Comparison of ENCODE assay signal across 8 mouse cellular contexts in genomic region chr15:5243036-5243958, GRCm38 (mm10). TPM values are rescaled to one million over a fixed set of nuclear protein-coding genes. Genes with fewer than 3 reads are reported as not detected.
DNase-seq lines count a peak whose midpoint lies in the region; ATAC-seq and TF ChIP-seq lines count a peak whose summit lies in the region.

No protein-coding gene starts in this region.

- no peak for ATAC-seq in embryonic facial prominence, embryonic 13.5 days (ENCODE audit: insufficient number of reproducible peaks, insufficient read depth, low FRiP score, low TSS enrichment, low read depth)
- ATAC-seq in liver, embryonic 14.5 days (ENCODE audit: insufficient read depth): peak; percentile 2; the same call in 1 of the 2 replicates

- no peak for TF ChIP-seq EP300 in liver, embryonic 14.5 days (IDR thresholded peaks at IDR 0.05; ENCODE audit: low read depth)

- DNase-seq in spleen, adult 2 months (ENCODE audit: low read depth in 1 of 2, low spot score in 2 of 2): peak in 1 of 2 experiments; percentile 33
- no peak for DNase-seq in spleen, postnatal 14 days (ENCODE audit: low spot score in 2 of 2)
- DNase-seq in heart, postnatal 4 days: peak; percentile 41
- no peak for DNase-seq in liver, embryonic 14.5 days (ENCODE audit: low read depth in 3 of 3, low spot score in 3 of 3)
- no peak for DNase-seq in frontal cortex, postnatal 36 days (ENCODE audit: low spot score in 2 of 2)
- no peak for DNase-seq in gastrocnemius, adult 18-20 months (ENCODE audit: low spot score)

- 3% methylated on average over 40 of the region's 40 CpGs for WGBS in spleen, adult 2 months
- 7% methylated on average over 40 of the region's 40 CpGs for WGBS in embryonic facial prominence, embryonic 13.5 days
- WGBS in liver, embryonic 14.5 days (ENCODE audit: insufficient replicate concordance): 3% methylated on average over 40 of the region's 40 CpGs
- 8% methylated on average over 40 of the region's 40 CpGs for WGBS in olfactory bulb, adult 2 months

- no peaks in the 10 kb centered on the region for H3K27me3 ChIP-seq in spleen, adult 2 months (ENCODE audit: control insufficient read depth, insufficient read depth, low read length)
- peaks cover 56% of the 10 kb centered on the region for H3K27me3 ChIP-seq in embryonic facial prominence, embryonic 13.5 days
- H3K27me3 ChIP-seq in liver, embryonic 14.5 days (ENCODE audit: control insufficient read depth, insufficient read depth, low read length): peaks cover 6% of the 10 kb centered on the region

- TF ChIP-seq POLR2A in spleen, adult 2 months (IDR thresholded peaks at IDR 0.05; ENCODE audit: low read depth, low read length): no peak
- TF ChIP-seq POLR2A in olfactory bulb, adult 2 months (IDR thresholded peaks at IDR 0.05; ENCODE audit: insufficient read depth, low read depth, low read length): no peak

- peak overlapping the region; percentile 98 for H3K4me2 ChIP-seq in embryonic facial prominence, embryonic 13.5 days
- peak overlapping the region; percentile 100 for H3K4me2 ChIP-seq in liver, embryonic 14.5 days (ENCODE audit: low read depth)

- peak overlapping the region; percentile 67 for H3K9ac ChIP-seq in embryonic facial prominence, embryonic 13.5 days
- peak overlapping the region; percentile 81 for H3K9ac ChIP-seq in liver, embryonic 14.5 days (replicated peaks)

- TF ChIP-seq CTCF in spleen, adult 2 months (IDR thresholded peaks at IDR 0.05; ENCODE audit: extremely low read depth, insufficient read depth, insufficient read length, insufficient replicate concordance): no peak
- no peak for TF ChIP-seq CTCF in liver, embryonic 14.5 days (IDR thresholded peaks at IDR 0.05; ENCODE audit: low read depth)
- no peak for TF ChIP-seq CTCF in olfactory bulb, adult 2 months (IDR thresholded peaks at IDR 0.05; ENCODE audit: insufficient read depth, low read depth, low read length)

- H3K4me1 ChIP-seq in spleen, adult 2 months (ENCODE audit: control insufficient read depth, insufficient read depth, insufficient read length): peaks cover 9% of the 10 kb centered on the region; the same call in 1 of the 2 replicates
- peaks cover 17% of the 10 kb centered on the region for H3K4me1 ChIP-seq in embryonic facial prominence, embryonic 13.5 days
- peaks cover 12 to 25% of the 10 kb centered on the region in 2 experiments for H3K4me1 ChIP-seq in liver, embryonic 14.5 days (replicated peaks; ENCODE audit: control insufficient read depth in 2 of 2, insufficient read depth in 2 of 2, low read length in 1 of 2)
- peaks cover 26% of the 10 kb centered on the region for H3K4me1 ChIP-seq in olfactory bulb, adult 2 months (ENCODE audit: control insufficient read depth, insufficient read depth, low read length)

- H3K27ac ChIP-seq in spleen, adult 2 months (ENCODE audit: insufficient read depth, low read length): peak overlapping the region; percentile 83
- no peak overlapping the region for H3K27ac ChIP-seq in embryonic facial prominence, embryonic 13.5 days
- no peak overlapping the region for H3K27ac ChIP-seq in liver, embryonic 14.5 days
- H3K27ac ChIP-seq in olfactory bulb, adult 2 months (ENCODE audit: insufficient read depth, low read depth, low read length): no peak overlapping the region

- H3K36me3 ChIP-seq in spleen, adult 2 months (ENCODE audit: control insufficient read depth, insufficient read depth, low read length): no peaks in the 10 kb centered on the region
- no peaks in the 10 kb centered on the region for H3K36me3 ChIP-seq in embryonic facial prominence, embryonic 13.5 days
- no peaks in the 10 kb centered on the region for H3K36me3 ChIP-seq in liver, embryonic 14.5 days (replicated peaks; ENCODE audit: control insufficient read depth, insufficient read depth, low read depth)

- no peaks in the 10 kb centered on the region for H3K9me3 ChIP-seq in embryonic facial prominence, embryonic 13.5 days
- H3K9me3 ChIP-seq in liver, embryonic 14.5 days (ENCODE audit: control insufficient read depth, low read length): no peaks in the 10 kb centered on the region

- H3K4me3 ChIP-seq in spleen, adult 2 months (ENCODE audit: extremely low read depth, insufficient read depth, insufficient read length): peak overlapping the region; percentile 83
- H3K4me3 ChIP-seq in embryonic facial prominence, embryonic 13.5 days: peak overlapping the region; percentile 58
- peak overlapping the region; percentile 70 to 80 for H3K4me3 ChIP-seq in liver, embryonic 14.5 days (ENCODE audit: insufficient read depth in 1 of 2, low read depth in 2 of 2, low read length in 2 of 2)
- peak overlapping the region; percentile 47 for H3K4me3 ChIP-seq in olfactory bulb, adult 2 months (ENCODE audit: insufficient read depth, low read depth, low read length)

RNA-seq across cellular contexts. Expression of gene Ptger4, which starts 0.7 kb away (rescaled TPM):
- 18.7 and 30.1 TPM in 2 replicates for polyA plus RNA-seq in spleen, adult 2 months (2012; rRNA removed)
- polyA plus RNA-seq in embryonic facial prominence, embryonic 13.5 days (2015; fragmentation: Nextera tagmentation; extraction: Ambion mirVana): 4.6 and 5.0 TPM in 2 replicates
- total RNA-seq in heart, postnatal 4 days (2021): 1 to 10 TPM; 5.9 to 6.1 TPM
- 1.3 TPM in 2 replicates for polyA plus RNA-seq in liver, embryonic 14.5 days (2012; rRNA removed)
- 1.5 and 1.9 TPM in 2 replicates for polyA plus RNA-seq in liver, embryonic 14.5 days (2014; fragmentation: Nextera tagmentation; extraction: Ambion mirVana)
- not detected in 2 replicates for polyA plus RNA-seq in olfactory bulb, adult 2 months (2012; ENCODE audit: insufficient read depth, insufficient read length, low replicate concordance, missing spikeins)
- under 1 TPM; 0.46 to 0.66 TPM for total RNA-seq in gastrocnemius, adult 18-20 months (2021)

RNA-seq across cellular contexts. Expression of gene Ttc33, which starts 58.0 kb away (rescaled TPM):
- 2.4 and 3.0 TPM in 2 replicates for polyA plus RNA-seq in spleen, adult 2 months (2012; rRNA removed)
- polyA plus RNA-seq in embryonic facial prominence, embryonic 13.5 days (2015; fragmentation: Nextera tagmentation; extraction: Ambion mirVana): 40.5 and 48.3 TPM in 2 replicates
- 10 to 100 TPM; 20.8 to 24.8 TPM for total RNA-seq in heart, postnatal 4 days (2021)
- polyA plus RNA-seq in liver, embryonic 14.5 days (2012; rRNA removed): 3.1 and 6.6 TPM in 2 replicates
- 13.6 and 13.9 TPM in 2 replicates for polyA plus RNA-seq in liver, embryonic 14.5 days (2014; fragmentation: Nextera tagmentation; extraction: Ambion mirVana)
- not detected in 2 replicates for polyA plus RNA-seq in olfactory bulb, adult 2 months (2012; ENCODE audit: insufficient read depth, insufficient read length, low replicate concordance, missing spikeins)
- total RNA-seq in gastrocnemius, adult 18-20 months (2021): 10 to 100 TPM; 69.0 to 74.1 TPM
